Mouse (Mus musculus): Measurements from ENCODE around the gene Ehd3. TPM values are rescaled to one million over a fixed set of nuclear protein-coding genes. Genes with fewer than 3 reads are reported as not detected.

Ehd3 gene
- total RNA-seq, 2 experiments from 2014 or later: 81.7 to 82.3 TPM

DNA sequence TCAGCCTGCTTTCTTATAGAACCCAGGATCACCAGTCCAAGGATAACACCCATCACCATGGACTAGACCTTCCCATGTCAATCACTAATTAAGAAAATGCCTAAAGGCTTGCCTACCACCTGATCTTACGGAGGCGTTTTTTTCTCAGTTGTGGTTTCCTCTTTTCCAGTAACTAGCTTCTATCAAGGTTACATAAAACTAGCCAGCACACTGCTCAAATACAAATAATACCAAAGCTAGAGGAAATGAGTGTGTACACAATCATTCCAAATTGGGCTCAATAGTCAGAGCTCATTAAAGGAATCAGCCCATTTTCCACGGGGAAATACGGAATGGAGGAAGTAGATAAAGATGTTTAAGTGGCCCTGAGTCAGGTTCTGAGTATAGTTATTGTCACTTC, 71.3 kb downstream of the Ehd3 start:
- DNase-seq (ENCODE audit: low spot score in 2 of 2): no peak
- intact Hi-C loops (cut with DNase I): loop anchor here (10.0 kb wide), 1 partner anchor 1020 kb away; no protein-coding TSS in a partner anchor

DNA sequence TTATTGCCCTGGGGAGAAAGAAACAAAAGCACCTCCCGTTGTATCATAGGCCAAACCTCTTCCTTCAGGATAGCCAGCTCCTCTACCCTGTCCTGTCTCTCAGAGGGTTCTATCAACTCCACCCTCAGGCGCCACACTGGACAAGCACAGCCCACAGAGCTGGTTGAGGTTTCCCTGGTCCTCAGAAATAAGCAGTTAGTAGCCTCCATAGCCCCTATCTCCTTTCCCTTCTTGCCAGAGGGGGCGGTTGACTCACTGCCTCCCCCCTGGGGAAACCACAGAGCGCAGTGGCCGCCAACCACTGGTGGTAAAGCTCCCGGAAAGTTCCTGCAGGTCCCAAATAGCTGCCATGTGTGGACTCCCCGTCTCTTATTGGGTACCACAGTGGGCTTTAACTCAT, 71.7 kb downstream of the Ehd3 start:
- DNase-seq (ENCODE audit: low spot score in 2 of 2): no peak
- intact Hi-C loops (cut with DNase I): loop anchor here (10.0 kb wide), 1 partner anchor 1021 kb away; no protein-coding TSS in a partner anchor

DNA sequence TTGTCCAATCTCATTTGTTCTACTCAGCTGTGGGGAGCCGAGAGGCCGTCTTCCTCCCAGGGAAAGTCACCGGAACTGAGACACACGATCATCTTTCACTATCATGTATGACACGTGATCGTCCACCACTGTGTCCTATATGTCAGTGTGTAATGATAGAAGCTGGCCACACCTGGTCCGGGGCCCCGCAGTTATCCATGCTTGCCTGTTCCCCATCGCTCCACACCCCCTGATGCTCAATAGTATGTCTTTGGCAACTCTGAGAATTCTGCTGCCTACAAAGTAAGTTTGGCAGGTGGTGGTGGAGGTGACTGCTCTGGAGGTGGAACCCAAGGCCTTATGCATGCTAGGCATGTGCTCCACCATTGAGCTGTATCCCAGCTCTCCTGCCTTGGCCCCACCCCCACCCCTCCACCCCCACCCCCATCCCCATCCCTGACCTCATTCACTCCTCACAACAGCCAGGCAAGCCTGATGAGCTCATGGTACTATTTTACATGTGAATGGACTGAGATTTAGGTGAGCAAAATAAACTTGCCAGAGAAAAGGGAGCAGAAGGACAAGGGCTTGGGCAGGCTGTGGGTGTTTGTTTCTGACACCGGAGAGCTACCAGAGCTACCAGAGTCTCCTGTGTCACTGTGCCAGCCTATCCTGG, 75.5 kb downstream of the Ehd3 start:
- DNase-seq (ENCODE audit: low spot score in 2 of 2): no peak
- intact Hi-C loops (cut with DNase I): loop anchor here (10.0 kb wide), 1 partner anchor 1025 kb away; no protein-coding TSS in a partner anchor

DNA sequence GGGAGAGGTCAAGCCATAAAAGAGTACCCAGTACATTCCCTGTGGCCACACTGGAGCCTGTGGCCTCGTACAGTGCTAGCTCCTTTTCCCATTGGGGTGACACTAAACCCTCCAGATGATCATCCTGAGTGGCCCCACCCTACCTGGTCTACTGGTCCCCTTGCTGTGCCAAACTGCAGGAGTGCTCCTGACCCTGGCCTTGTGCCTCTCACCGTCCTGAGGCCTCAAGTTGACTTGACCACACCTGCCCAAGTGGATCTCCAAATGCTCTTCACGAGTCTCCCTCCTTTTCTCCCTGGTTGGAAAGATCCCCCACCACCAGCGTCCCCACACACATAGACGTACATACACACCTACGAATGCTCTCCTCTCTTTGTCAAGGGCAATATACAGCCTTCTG, 76.4 kb downstream of the Ehd3 start:
- intact Hi-C loops (cut with DNase I): no loop called here
- no peak for DNase-seq (ENCODE audit: low spot score in 2 of 2)

DNA sequence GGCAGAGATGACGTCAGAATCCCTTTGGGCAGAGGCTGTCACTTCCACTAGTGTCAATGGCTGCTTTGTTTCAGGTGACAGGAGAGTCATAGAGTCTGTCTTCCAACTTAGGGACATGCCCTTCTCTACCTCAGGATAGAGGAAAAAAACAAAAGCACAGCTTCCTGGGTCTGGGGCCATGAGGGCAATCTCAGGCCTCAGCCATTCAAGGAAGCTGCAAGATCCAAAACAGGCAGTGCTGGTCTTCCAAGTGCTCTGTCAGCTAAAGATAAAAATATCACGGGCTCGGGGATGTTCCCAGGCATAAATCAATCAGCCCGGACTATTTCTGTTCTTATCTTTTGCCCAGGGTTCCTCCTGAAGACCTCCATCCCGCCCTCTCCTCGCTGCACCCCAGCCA, 77.4 kb downstream of the Ehd3 start:
- intact Hi-C loops (cut with DNase I): no loop called here
- no peak for DNase-seq (ENCODE audit: low spot score in 2 of 2)

Other genes with a start within 250 kb of the Ehd3 start
- gene Galnt14, start 93.7 kb upstream of the Ehd3 start, total RNA-seq (2021): 10 to 100 TPM; 20.1 to 20.8 TPM
- gene Xdh, start 146.1 kb downstream of the Ehd3 start, total RNA-seq (2021): 10 to 100 TPM in 1 of 2 experiments, 1 to 10 TPM in 1; 5.5 to 14.9 TPM
- under 1 TPM in 1 of 2 experiments, not detected in 1; 0.32 TPM for gene Srd5a2, start 243.8 kb downstream of the Ehd3 start, total RNA-seq (2021)

All from left cerebral cortex, postnatal 36 days (tissue).